Mouse (Mus musculus) cortical plate, adult 2 months (tissue): ENCODE results near the gene Acsm1.

ENCODE experiments used
- CTCF ChIP-seq: fragments of 200-500 bp; IDR thresholded peaks from 2 replicates; pipeline ENCODE4 v1.5.1; 2011; ENCODE audit warnings: mild to moderate bottlenecking, control low read depth, low read length; ENCODE audit not compliant: insufficient read depth; ENCODE audit errors: extremely low read depth
- POLR2A ChIP-seq: fragments of 200-500 bp; IDR thresholded peaks from 2 replicates; pipeline ENCODE4 v1.6.1; 2011; ENCODE audit warnings: mild to moderate bottlenecking, low read length, control low read depth; ENCODE audit not compliant: insufficient read depth; ENCODE audit errors: extremely low read depth

- TF ChIP-seq POLR2A, result no peak
- no peak for TF ChIP-seq CTCF
Observed at GRCm38 (mm10) chr7:119561441-119561840, 45.4 kb upstream of the Acsm1 start.
